Mouse (Mus musculus): ENCODE measurements at regions not wholly inside any gene's neighbourhood (a gene's known extent, or its start where the extent isn't known, plus 50 kb on each side); places are given as distances from the start of the nearest gene placed in this dataset.

DNA sequence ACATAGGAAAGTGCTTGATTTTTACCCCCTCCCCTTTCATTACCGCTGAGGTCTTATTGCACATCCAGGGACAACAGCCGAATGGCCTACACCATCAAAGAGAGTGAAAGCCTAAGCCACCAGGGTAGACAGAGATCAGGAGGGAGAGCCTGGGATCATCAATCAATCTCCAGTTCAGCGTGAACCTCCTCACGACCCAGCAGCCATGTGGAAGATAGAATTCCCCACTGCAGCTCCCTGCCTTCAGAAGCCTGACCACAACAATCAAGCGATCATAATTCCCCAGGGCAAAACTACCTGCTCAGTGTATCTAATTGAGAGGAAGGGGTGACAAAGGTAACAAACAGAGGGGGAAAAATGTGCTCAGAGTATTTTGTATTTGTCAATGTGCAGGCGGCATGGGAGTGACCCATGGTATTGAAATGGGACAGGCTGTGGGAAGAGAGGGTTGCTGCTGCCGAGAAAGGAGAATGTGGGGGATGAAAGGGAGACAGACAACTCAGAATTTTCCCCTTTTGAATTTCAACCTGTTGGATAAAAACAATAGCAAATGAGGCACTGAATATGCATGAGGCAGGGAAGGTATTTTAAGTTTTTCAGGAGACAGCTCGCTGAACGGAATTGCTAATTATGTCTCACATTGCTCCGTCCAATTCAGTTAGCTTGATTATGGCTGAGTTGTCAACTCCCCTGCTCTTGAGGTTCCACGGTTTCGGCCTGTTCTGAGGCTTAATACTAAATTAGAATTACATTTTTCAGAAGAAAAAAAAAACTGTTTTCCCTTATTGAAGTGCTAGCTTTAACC, 121.8 kb downstream of the Mat2b start:
- Histone ChIP-seq H3K4me1 (ENCODE audit: control insufficient read depth, insufficient read depth, low read length) (peaks cover 9% of the 10 kb centered on the region), H3K27ac (ENCODE audit: insufficient read depth, low read length) (peak overlapping the region; percentile 5; the same call in 1 of the 2 replicates), H3K4me3 (ENCODE audit: insufficient read depth, low read length) (no peak overlapping the region)
- TF ChIP-seq CTCF (IDR thresholded peaks at IDR 0.05; ENCODE audit: extremely low read depth, insufficient read depth, low read length) (no peak), POLR2A (IDR thresholded peaks at IDR 0.05; ENCODE audit: extremely low read depth, insufficient read depth, low read length) (no peak)

DNA sequence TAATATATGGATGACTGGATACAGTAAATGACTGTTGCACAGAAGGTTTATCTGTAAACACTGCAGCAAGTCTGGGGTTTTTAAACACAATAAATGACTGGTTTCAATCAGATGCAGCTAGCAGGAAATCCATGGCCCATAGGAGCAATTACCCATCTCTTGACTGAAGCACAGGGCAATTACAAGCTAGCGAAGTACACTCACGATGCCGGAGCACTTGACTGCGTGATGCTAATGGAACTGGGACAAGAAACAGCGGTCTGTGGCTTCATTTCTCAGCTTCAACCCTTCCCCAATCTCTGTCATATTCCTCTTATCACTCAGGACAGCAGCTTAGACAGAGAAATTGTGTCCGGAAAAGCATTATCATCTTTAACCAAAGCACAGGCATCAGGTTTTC, 132.1 kb downstream of the Mat2b start:
- Histone ChIP-seq H3K4me1 (ENCODE audit: control insufficient read depth, insufficient read depth, low read length) (no peaks in the 10 kb centered on the region; the same call in 1 of the 2 replicates), H3K27ac (ENCODE audit: insufficient read depth, low read length) (no peak overlapping the region), H3K4me3 (ENCODE audit: insufficient read depth, low read length) (no peak overlapping the region)
- TF ChIP-seq POLR2A (IDR thresholded peaks at IDR 0.05; ENCODE audit: extremely low read depth, insufficient read depth, low read length) = no peak
- no peak for TF ChIP-seq CTCF (IDR thresholded peaks at IDR 0.05; ENCODE audit: extremely low read depth, insufficient read depth, low read length)

DNA sequence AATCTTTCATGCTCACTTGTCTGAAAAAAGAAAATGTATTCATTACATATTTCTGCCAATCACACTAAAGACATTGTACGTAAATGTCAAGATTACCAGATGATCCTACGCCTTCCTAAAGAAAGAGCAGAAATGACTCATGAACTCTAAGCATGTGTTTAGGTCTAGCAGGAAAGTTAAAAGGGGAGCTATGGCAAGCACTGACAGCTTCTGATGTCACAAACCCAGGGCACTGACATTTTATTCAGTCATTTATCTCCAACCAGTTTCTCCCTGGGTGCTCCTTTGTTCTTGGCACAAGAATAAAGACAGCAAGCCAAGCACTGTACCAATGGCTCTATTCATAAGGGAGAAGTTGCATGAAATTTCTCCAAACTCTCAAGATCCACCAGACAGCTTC, 133.0 kb downstream of the Mat2b start:
- Histone ChIP-seq H3K4me1 (ENCODE audit: control insufficient read depth, insufficient read depth, low read length) (no peaks in the 10 kb centered on the region; the same call in 1 of the 2 replicates), H3K4me3 (ENCODE audit: insufficient read depth, low read length) (no peak overlapping the region), H3K27ac (ENCODE audit: insufficient read depth, low read length) (no peak overlapping the region)
- TF ChIP-seq POLR2A (IDR thresholded peaks at IDR 0.05; ENCODE audit: extremely low read depth, insufficient read depth, low read length) (no peak), CTCF (IDR thresholded peaks at IDR 0.05; ENCODE audit: extremely low read depth, insufficient read depth, low read length) (no peak)

DNA sequence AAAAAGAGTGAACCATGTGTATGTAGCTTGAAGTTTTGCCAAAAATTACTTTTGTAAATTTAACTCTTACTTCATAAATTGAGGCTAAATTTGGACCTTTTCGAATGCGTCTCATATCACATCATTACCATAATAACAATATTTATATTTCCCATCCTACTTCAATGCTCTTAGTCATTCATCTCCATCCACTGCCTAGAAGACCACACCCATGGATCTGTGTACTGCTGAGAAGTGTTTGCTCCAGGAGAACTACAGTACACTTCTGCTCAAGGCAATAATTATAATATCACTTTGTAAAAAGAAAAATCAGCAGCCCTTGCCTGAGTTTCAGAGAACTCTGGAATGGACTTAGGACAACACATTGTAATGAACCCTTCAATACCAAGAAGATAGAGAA, 133.6 kb downstream of the Mat2b start:
- no peak overlapping the region for H3K4me3 ChIP-seq (ENCODE audit: insufficient read depth, low read length)
- H3K4me1 ChIP-seq (ENCODE audit: control insufficient read depth, insufficient read depth, low read length) = no peaks in the 10 kb centered on the region; the same call in 1 of the 2 replicates
- H3K27ac ChIP-seq (ENCODE audit: insufficient read depth, low read length) = no peak overlapping the region
- TF ChIP-seq POLR2A (IDR thresholded peaks at IDR 0.05; ENCODE audit: extremely low read depth, insufficient read depth, low read length) (no peak), CTCF (IDR thresholded peaks at IDR 0.05; ENCODE audit: extremely low read depth, insufficient read depth, low read length) (no peak)

DNA sequence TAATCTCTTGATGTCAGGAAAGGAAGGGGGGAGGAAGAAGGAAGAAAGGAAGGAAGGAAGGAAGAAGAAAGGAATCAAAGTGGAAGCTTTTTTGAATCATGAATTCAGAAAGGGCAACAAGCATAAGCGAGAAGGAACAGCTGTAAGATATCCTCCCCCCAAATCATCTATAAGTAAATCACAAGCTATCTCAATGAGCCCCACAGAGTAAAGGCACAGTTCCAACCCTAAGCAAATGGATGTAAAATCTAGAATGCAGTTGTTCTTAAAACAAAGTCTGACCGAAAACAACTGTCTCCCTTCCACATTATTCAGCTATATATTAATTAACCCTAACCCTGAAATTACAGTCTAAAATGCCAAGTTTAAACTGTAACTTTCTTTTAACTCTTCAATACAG, 136.5 kb downstream of the Mat2b start:
- no peaks in the 10 kb centered on the region; the same call in 1 of the 2 replicates for H3K4me1 ChIP-seq (ENCODE audit: control insufficient read depth, insufficient read depth, low read length)
- no peak overlapping the region for H3K27ac ChIP-seq (ENCODE audit: insufficient read depth, low read length)
- H3K4me3 ChIP-seq (ENCODE audit: insufficient read depth, low read length) = no peak overlapping the region
- TF ChIP-seq POLR2A (IDR thresholded peaks at IDR 0.05; ENCODE audit: extremely low read depth, insufficient read depth, low read length) (no peak), CTCF (IDR thresholded peaks at IDR 0.05; ENCODE audit: extremely low read depth, insufficient read depth, low read length) (no peak)

DNA sequence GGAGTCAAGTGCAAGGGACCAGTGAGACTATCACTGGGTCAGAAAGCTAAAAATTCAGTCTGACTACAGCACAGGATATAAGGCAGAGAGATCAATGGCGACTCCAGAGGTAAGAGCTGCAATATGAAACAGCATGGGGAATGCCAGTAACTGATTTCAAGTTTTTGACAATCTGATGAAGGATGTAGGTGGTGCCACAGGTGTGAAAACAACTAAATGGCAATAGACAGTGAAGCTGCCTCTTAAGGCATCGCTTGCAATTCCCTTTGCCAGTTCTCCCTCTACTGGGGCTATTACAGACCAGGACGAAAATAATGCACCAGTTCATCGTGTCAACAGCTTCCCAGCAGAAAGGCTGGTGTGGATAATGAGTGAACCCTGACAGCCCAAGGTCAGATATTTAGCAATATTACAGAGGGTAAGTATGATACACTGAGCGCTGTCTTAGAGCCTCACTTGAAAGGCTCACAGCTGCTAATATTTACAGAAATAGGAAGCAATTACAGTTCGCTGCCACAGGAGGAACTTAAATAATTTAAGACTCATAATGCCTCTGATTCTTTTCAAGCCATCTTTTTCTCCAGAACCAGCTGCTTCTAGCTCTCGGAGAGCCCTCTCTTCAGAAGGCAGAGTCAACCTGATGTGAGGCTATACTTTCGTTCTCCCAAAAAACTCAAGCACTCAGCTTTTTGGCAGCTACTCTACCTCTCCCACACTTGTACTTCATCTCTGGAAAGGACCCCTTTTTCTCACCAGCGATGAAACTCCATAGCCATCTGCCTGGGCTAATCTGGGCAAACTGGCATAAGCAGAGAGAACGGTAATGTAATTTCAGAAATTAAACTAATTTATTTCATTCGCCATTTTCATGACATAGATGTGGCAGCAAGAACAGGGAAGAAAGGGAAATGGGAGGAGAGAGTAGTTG, 139.9 kb downstream of the Mat2b start:
- Histone ChIP-seq H3K27ac (ENCODE audit: insufficient read depth, low read length) (peak overlapping the region; percentile 45), H3K4me1 (ENCODE audit: control insufficient read depth, insufficient read depth, low read length) (peaks cover 1% of the 10 kb centered on the region; the same call in 1 of the 2 replicates), H3K4me3 (ENCODE audit: insufficient read depth, low read length) (no peak overlapping the region)
- TF ChIP-seq CTCF (IDR thresholded peaks at IDR 0.05; ENCODE audit: extremely low read depth, insufficient read depth, low read length) (no peak), POLR2A (IDR thresholded peaks at IDR 0.05; ENCODE audit: extremely low read depth, insufficient read depth, low read length) (no peak)

DNA sequence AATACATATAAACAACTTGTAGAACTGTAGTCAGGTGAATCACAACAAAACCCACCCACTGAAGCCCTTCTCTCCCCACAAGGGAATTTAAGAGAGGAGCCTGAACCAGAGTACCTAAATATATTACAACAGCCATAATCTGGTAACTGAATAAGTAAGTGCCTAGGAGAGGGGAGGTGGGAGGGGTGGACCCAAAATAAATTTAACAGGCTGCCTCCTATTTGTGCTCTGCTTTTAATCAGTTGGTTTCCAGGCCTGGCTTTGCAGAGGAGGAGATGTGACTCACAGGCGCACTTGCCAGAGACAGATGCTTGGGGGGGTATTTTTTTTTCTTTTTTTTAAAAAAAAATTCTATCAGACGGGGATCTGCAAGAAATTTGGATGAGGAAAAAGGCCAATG, 142.9 kb downstream of the Mat2b start:
- H3K4me1 ChIP-seq (ENCODE audit: control insufficient read depth, insufficient read depth, low read length) = peaks cover 1% of the 10 kb centered on the region; the same call in 1 of the 2 replicates
- TF ChIP-seq CTCF (IDR thresholded peaks at IDR 0.05; ENCODE audit: extremely low read depth, insufficient read depth, low read length) (no peak), POLR2A (IDR thresholded peaks at IDR 0.05; ENCODE audit: extremely low read depth, insufficient read depth, low read length) (no peak)
- H3K4me3 ChIP-seq (ENCODE audit: insufficient read depth, low read length) = no peak overlapping the region
- H3K27ac ChIP-seq (ENCODE audit: insufficient read depth, low read length) = peak overlapping the region; percentile 90

DNA sequence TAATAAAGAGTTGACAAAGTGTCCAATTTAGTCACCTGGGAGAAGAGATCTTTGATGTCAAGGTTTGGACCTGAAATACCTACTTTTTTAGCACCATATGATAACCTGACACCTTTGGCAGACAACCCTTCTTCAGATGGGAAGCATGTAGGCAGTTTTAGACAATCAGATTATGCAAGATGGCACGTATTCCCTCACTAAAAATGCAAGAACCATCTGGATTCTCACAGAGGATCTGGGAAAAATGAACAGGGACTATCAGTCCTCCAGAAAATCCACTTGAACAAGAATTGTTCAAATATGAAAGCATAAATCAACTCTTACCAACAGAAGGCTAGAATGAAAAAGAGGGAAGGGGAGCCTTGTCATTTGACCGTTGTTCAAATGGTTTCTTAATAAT, 148.4 kb downstream of the Mat2b start:
- peak overlapping the region; percentile 81 for H3K27ac ChIP-seq (ENCODE audit: insufficient read depth, low read length)
- H3K4me1 ChIP-seq (ENCODE audit: control insufficient read depth, insufficient read depth, low read length) = peaks cover 3% of the 10 kb centered on the region
- H3K4me3 ChIP-seq (ENCODE audit: insufficient read depth, low read length) = no peak overlapping the region
- TF ChIP-seq CTCF (IDR thresholded peaks at IDR 0.05; ENCODE audit: extremely low read depth, insufficient read depth, low read length) (no peak), POLR2A (IDR thresholded peaks at IDR 0.05; ENCODE audit: extremely low read depth, insufficient read depth, low read length) (no peak)

DNA sequence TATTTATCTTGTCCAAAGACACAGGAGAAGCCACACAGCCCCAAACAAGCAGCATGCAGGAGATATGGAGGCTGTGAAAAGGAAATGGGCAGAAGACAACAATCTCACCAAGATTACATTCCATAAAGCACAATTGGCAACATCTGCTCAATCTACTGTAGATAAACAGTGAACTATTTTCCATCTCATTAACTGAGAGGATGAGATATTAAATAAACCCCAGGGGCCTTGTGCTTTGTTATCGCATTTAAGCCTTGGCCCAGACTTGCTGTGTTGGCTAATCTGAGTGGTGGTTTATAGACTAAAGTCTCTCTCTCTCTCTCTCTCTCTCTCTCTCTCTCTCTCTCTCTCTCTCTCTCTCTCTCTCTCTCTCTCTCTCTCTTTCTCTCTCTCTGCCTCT, 149.5 kb downstream of the Mat2b start:
- H3K27ac ChIP-seq (ENCODE audit: insufficient read depth, low read length) = no peak overlapping the region
- no peak for TF ChIP-seq CTCF (IDR thresholded peaks at IDR 0.05; ENCODE audit: extremely low read depth, insufficient read depth, low read length)
- no peak for TF ChIP-seq POLR2A (IDR thresholded peaks at IDR 0.05; ENCODE audit: extremely low read depth, insufficient read depth, low read length)
- no peak overlapping the region for H3K4me3 ChIP-seq (ENCODE audit: insufficient read depth, low read length)
- peaks cover 1% of the 10 kb centered on the region; the same call in 1 of the 2 replicates for H3K4me1 ChIP-seq (ENCODE audit: control insufficient read depth, insufficient read depth, low read length)
